Mouse (Mus musculus) cerebellum, adult 2 months (tissue): Measurements from ENCODE around the gene Lrfn5. TPM values are rescaled to one million over a fixed set of nuclear protein-coding genes. Genes with fewer than 3 reads are reported as not detected.
A peak's percentile ranks its signal among the peaks of the same experiment; 100 is the strongest.

Source experiments
- DNase-seq, 2 experiments: peaks; one replicate each; pipeline ENCODE4 v3.0.0; 2021
- H3K27ac ChIP-seq: fragments of 200-500 bp; 2 replicates; pipeline ENCODE4 v1.5.1; 2012; ENCODE audit warnings: low read length, control low read depth, inconsistent platforms; ENCODE audit not compliant: insufficient read depth
- H3K27me3 ChIP-seq: fragments of 200-500 bp; 2 replicates; pipeline ENCODE4 v1.6.1; 2012; ENCODE audit warnings: inconsistent platforms, mild to moderate bottlenecking, low read length, moderate library complexity; ENCODE audit not compliant: control insufficient read depth, insufficient read depth
- H3K4me1 ChIP-seq: fragments of 200-500 bp; 2 replicates; pipeline ENCODE4 v1.6.1; 2011; ENCODE audit warnings: low read length; ENCODE audit not compliant: control insufficient read depth, insufficient read depth
- H3K4me3 ChIP-seq: fragments of 200-500 bp; replicated peaks from 2 replicates; pipeline ENCODE3; 2011; ENCODE audit warnings: mild to moderate bottlenecking, low read depth, low read length, control low read depth; ENCODE audit not compliant: insufficient read depth
- CTCF ChIP-seq: fragments of 200-500 bp; IDR thresholded peaks from 2 replicates; pipeline ENCODE4 v1.5.1; 2011; ENCODE audit warnings: low read depth, mild to moderate bottlenecking, control low read depth, low read length, moderate library complexity, borderline replicate concordance; ENCODE audit not compliant: insufficient read depth
- POLR2A ChIP-seq: fragments of 200-500 bp; IDR thresholded peaks from 2 replicates; pipeline ENCODE4 v1.6.1; 2011; ENCODE audit warnings: low read length, control low read depth, borderline replicate concordance; ENCODE audit not compliant: insufficient read depth
- WGBS: fragments of 180-500 bp; shearing (Covaris S2); methylation state at CpG from one replicate; pipeline ENCODE4 v1.1.7; 2018; 5-methylcytosine and 5-hydroxymethylcytosine counted together
- polyA plus RNA-seq: library from polyadenylated mRNA; depleted of rRNA; stranded (reverse); fragments of >200 nt; gene quantifications from 2 replicates; pipeline ENCODE4 v1.2.3, GENCODE M21; 2012; rRNA removed

The Lrfn5 gene
- polyA plus RNA-seq, result 19.9 and 24.4 TPM in 2 replicates

DNA sequence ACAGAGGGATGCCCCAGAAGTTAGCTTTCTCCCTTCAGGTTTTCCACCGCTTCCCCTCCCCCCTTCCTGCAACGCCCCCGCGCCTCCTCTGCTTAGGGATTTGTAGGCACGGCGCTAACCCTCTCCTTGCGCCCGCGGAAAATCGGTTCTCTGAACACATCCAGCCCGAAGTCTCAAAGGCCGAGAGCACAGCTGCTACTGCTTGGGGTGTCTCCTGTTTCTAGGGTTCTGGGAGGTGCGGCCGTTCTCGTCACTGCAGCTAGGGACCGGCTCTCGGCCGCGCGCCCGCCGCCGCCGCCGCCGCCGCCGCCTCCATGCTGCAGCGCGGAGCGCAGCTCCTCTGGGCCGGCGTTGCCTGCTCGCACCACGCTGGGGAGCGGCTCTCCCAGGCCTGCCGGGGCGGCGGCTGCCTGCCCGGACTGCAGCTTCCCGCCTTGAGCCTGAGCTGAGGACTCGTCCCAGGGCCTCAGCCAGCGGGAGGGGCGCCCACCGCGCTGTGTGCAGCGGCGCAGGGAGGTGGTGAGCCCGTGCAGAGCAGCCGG, at the start of gene Lrfn5:
Gene Lrfn5 (plus strand): TSS at position 322 of the 542 bp plus-strand sequence.
- DNase-seq, result peak; percentile 65 to 69
- Histone ChIP-seq H3K4me1 (peaks cover 3% of the 10 kb centered on the region; the same call in 1 of the 2 replicates), H3K4me3 (peak within 1 kb of the TSS; percentile 86), H3K27me3 (no peaks in the 10 kb centered on the region; the same call in 1 of the 2 replicates), H3K27ac (no peak within 1 kb of the TSS)
- under 1% methylated on average over 49 of the region's 50 CpGs for WGBS
- TF ChIP-seq POLR2A (no peak), CTCF (no peak)

GRCm38 (mm10) chr12:61521501-61522147, 1.3 kb upstream of the Lrfn5 start:
- H3K4me1 ChIP-seq, result peaks cover 3% of the 10 kb centered on the region; the same call in 1 of the 2 replicates
- TF ChIP-seq POLR2A, result no peak
- TF ChIP-seq CTCF, result no peak
- WGBS, result 3% methylated on average over 20 of the region's 20 CpGs
- no peak overlapping the region for H3K27ac ChIP-seq
- no peak overlapping the region for H3K4me3 ChIP-seq
- DNase-seq, result peak; percentile 12 to 17
- H3K27me3 ChIP-seq, result no peaks in the 10 kb centered on the region; the same call in 1 of the 2 replicates

DNA sequence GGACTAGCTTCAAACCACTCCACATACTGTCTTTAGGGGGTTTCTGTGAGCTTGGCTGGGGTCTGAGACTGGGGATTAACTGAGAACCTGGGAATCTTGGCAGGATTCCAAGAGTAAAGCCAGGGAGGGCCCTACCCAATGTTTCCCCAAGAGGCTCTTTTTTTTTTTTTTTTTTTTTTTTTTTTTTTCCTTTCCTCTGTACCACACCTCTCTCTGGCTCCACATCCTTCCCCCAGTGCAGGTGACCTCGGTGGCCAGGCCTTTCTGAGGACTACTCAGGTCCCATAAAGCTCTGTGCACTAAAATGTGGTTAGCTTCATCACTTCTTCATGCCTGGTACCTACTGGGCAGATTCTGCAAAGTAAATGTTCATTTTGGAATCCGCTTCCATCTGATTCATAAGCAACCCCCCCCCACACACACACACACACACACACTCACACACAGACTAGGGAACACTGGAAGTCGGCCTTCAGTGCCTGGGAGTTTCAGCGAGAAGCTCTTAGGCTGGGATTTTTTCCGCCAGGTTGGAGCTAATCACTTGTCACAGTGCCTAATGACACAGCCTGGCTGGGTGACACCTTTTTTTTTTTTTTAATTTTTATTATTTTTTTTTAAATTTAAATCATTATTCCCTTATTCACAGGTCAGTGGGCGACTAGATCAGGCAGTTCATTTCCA, 662 bp upstream of the Lrfn5 start:
- no peak overlapping the region for H3K27ac ChIP-seq
- peaks cover 3% of the 10 kb centered on the region; the same call in 1 of the 2 replicates for H3K4me1 ChIP-seq
- WGBS, result 8% methylated on average over 6 of the region's 6 CpGs
- H3K4me3 ChIP-seq, result peak overlapping the region; percentile 86
- H3K27me3 ChIP-seq, result no peaks in the 10 kb centered on the region; the same call in 1 of the 2 replicates
- DNase-seq, result peak in 1 of 2 experiments; percentile 15
- TF ChIP-seq CTCF, result no peak
- TF ChIP-seq POLR2A, result no peak

DNA sequence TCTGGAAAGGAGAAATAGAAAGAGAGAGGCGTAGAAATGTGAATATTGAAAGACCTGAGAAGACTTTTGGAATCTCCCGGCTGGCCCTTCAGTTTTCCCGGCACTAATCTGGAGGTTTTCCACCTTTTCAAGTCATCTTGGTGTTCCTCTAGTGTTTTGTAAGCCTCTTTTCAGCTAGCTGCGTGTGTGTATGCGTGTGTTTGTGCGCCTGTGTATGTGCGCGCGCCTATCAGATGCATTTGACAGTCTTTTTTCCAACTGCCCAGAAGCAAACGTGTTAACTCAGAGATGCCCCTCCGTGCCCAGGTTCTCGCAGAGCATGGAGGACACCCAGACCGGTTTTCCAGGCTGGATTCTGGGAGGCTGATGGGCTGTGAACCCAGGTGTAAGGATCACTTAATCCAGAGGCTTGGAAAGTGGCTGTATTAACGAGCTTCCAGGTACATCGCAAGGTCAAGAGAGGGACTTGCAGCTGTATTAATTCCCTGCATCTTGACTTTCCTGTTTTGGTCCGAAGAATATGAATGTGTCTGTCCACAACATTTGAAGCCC, 757 bp downstream of the Lrfn5 start:
- no peaks in the 10 kb centered on the region; the same call in 1 of the 2 replicates for H3K27me3 ChIP-seq
- H3K27ac ChIP-seq, result no peak overlapping the region
- DNase-seq, result peak; percentile 14 to 35
- WGBS, result 1% methylated on average over 16 of the region's 16 CpGs
- peak overlapping the region; percentile 86 for H3K4me3 ChIP-seq
- TF ChIP-seq POLR2A (no peak), CTCF (no peak)
- H3K4me1 ChIP-seq, result peaks cover 3% of the 10 kb centered on the region; the same call in 1 of the 2 replicates

DNA sequence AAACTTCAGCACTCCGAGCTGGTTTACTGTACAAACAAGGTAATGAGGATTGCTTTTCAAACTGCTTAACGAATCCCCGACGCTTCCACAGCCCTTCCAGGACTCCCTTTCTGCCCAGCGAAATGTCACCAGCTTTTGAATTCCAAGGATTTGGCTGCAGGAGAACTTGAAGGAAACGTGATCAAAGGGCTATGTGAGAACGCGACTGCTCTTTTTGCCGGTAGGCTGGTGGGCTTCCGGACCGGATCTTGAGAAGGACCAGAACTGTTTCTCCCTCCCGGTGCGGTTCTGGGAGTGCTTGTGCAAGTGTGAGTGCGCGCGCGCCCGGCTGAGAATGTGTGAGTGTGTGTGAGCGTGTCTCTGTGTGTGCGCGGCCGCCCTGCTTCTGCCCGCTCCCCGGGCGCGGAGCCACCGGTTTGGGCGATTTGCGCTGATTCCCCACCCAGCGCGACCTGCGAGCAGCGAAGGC, 1.3 kb downstream of the Lrfn5 start:
- Histone ChIP-seq H3K27ac (no peak overlapping the region), H3K4me3 (peak overlapping the region; percentile 86), H3K27me3 (no peaks in the 10 kb centered on the region; the same call in 1 of the 2 replicates), H3K4me1 (peaks cover 3% of the 10 kb centered on the region; the same call in 1 of the 2 replicates)
- under 1% methylated on average over 33 of the region's 33 CpGs for WGBS
- DNase-seq, result peak; percentile 33 to 37
- TF ChIP-seq CTCF (no peak), POLR2A (no peak)

GRCm38 (mm10) chr12:61526199-61526598, 3.2 kb downstream of the Lrfn5 start:
- Histone ChIP-seq H3K27ac (no peak overlapping the region), H3K4me1 (peaks cover 3% of the 10 kb centered on the region; the same call in 1 of the 2 replicates), H3K27me3 (no peaks in the 10 kb centered on the region; the same call in 1 of the 2 replicates), H3K4me3 (no peak overlapping the region)
- WGBS, result 20% methylated on average over 9 of the region's 9 CpGs
- DNase-seq, result peak; percentile 28 to 31
- TF ChIP-seq POLR2A (no peak), CTCF (no peak)

- Histone ChIP-seq H3K27ac (no peak overlapping the region), H3K4me1 (no peaks in the 10 kb centered on the region), H3K4me3 (no peak overlapping the region), H3K27me3 (no peaks in the 10 kb centered on the region)
- DNase-seq, result no peak
- 85% methylated on average over 5 of the region's 5 CpGs for WGBS
- TF ChIP-seq POLR2A (no peak), CTCF (no peak)
Observed at GRCm38 (mm10) chr12:61579949-61580348, 57.0 kb downstream of the Lrfn5 start.
